Mouse (Mus musculus) heart, embryonic 16.5 days (tissue): ENCODE results near the gene Mgme1. TPM values are rescaled to one million over a fixed set of nuclear protein-coding genes. Genes with fewer than 3 reads are reported as not detected.

Experiments
- ATAC-seq: fragments of 200-750 bp; cut with Nextera tagmentation; replicated peaks from 2 replicates; pipeline ENCODE4 v1.8.0; 2017; ENCODE audit warnings: moderate number of reproducible peaks; ENCODE audit not compliant: insufficient read depth, low FRiP score; ENCODE audit errors: extremely low read depth
- H3K27ac ChIP-seq: fragments of 300-500 bp; sonication (generic); 2 replicates; pipeline ENCODE4 v1.5.1; 2014; ENCODE audit warnings: mild to moderate bottlenecking, low read length, control low read depth, moderate library complexity
- H3K27me3 ChIP-seq: fragments of 300-500 bp; sonication (generic); 2 replicates; pipeline ENCODE4 v1.6.1; 2014; ENCODE audit warnings: low read length, mixed read lengths; ENCODE audit not compliant: control insufficient read depth, insufficient read depth
- H3K36me3 ChIP-seq: fragments of 300-500 bp; sonication (generic); 2 replicates; pipeline ENCODE4 v1.6.1; 2014; ENCODE audit not compliant: control insufficient read depth, insufficient read depth
- H3K4me1 ChIP-seq: fragments of 300-500 bp; sonication (generic); 2 replicates; pipeline ENCODE4 v1.6.1; 2014; ENCODE audit warnings: low read length, mixed read lengths; ENCODE audit not compliant: control insufficient read depth, insufficient read depth
- H3K4me2 ChIP-seq: fragments of 300-500 bp; sonication (generic); 2 replicates; pipeline ENCODE4 v1.6.1; 2014; ENCODE audit warnings: low read depth, mild to moderate bottlenecking, control low read depth, low read length
- H3K4me3 ChIP-seq: fragments of 300-500 bp; sonication (generic); 2 replicates; pipeline ENCODE4 v1.5.1; 2014; ENCODE audit warnings: mild to moderate bottlenecking, control low read depth, low read length
- H3K9ac ChIP-seq: fragments of 300-500 bp; sonication (generic); 2 replicates; pipeline ENCODE4 v1.6.1; 2014; ENCODE audit warnings: low read length, control low read depth
- H3K9me3 ChIP-seq: fragments of 300-500 bp; sonication (generic); replicated peaks from 2 replicates; pipeline ENCODE4 v1.6.1; 2016; ENCODE audit warnings: low read length; ENCODE audit not compliant: control insufficient read depth
- WGBS: fragments of 180-500 bp; shearing (Covaris S2); extraction: QIAGEN DNeasy Blood & Tissue Kit; methylation state at CpG from one replicate; pipeline ENCODE4 v1.1.7; 2014; 5-methylcytosine and 5-hydroxymethylcytosine counted together
- polyA plus RNA-seq: library from polyadenylated mRNA; unstranded; fragments of >200 nt; fragmentation: Nextera tagmentation; extraction: Ambion mirVana; gene quantifications from 2 replicates; pipeline ENCODE4 v1.2.1, GENCODE M21; 2015

Gene Mgme1
- polyA plus RNA-seq, 1 experiment from 2014 or later = 28.0 TPM

DNA sequence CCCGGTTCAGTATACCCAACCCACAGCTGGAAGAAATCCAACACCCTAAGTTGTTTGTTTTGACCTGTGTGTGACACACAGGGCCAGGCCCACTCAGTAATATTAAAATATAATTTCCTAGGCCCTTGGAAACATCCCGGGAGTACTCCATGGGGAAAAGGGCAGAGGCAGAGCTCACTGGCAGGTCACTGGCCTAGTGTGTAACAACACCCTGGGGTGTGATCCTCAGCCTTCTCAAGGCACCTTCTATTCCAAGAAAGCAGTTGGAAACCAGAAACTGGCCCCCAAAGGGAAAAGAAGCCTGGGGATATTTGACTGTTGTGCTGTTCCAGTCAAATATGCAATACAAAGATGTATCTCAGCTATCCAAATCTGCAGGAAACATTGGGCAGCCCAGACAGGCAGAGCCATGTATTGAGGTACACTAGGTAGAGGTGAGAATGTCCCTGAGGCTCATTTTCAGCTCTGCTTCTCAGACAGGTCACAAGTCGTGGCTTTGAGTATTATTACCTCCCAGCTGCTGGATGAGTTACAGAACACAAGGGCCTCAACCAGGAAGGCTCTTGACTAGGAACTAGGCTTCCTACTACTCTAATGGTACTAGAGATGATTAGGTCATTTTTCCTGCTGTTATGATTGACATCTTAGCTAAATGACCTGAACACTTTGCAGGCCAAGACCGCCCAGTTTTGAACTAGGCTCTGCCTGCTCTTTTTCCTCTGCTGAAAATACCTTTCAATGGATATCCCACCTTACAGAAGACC is 21.7 kb upstream of the Mgme1 start:
- no peak overlapping the region for H3K27ac ChIP-seq
- H3K36me3 ChIP-seq = peaks cover 41% of the 10 kb centered on the region
- WGBS = 43% methylated on average over 4 of the region's 4 CpGs
- no peak overlapping the region for H3K9ac ChIP-seq
- no peak for ATAC-seq
- H3K27me3 ChIP-seq = no peaks in the 10 kb centered on the region
- H3K9me3 ChIP-seq = no peaks in the 10 kb centered on the region
- H3K4me2 ChIP-seq = no peak overlapping the region
- H3K4me3 ChIP-seq = no peak overlapping the region
- peaks cover 10% of the 10 kb centered on the region for H3K4me1 ChIP-seq

DNA sequence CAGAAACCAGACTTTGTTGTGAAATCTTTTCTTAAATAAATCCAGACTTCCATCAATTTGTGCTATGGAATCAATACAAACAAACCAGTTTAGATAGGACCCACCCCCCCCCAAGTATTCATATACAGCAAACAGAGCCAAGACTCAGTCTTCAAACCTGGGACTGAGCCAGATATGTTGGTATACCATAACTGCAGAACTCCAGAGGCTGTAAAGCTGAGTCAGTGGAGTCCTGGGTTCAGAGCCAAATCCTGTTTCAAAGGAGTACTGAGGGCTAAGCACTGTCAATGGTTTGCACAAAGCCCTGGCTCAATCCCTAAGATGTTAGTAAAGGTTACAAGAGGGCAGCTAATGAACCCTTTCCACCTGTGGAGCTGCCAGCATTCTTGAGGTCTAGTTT is 20.4 kb upstream of the Mgme1 start:
- Histone ChIP-seq H3K9ac (no peak overlapping the region), H3K4me3 (no peak overlapping the region), H3K4me1 (peaks cover 10% of the 10 kb centered on the region), H3K9me3 (no peaks in the 10 kb centered on the region), H3K27me3 (no peaks in the 10 kb centered on the region), H3K4me2 (no peak overlapping the region), H3K27ac (no peak overlapping the region), H3K36me3 (peaks cover 52% of the 10 kb centered on the region)
- no peak for ATAC-seq

DNA sequence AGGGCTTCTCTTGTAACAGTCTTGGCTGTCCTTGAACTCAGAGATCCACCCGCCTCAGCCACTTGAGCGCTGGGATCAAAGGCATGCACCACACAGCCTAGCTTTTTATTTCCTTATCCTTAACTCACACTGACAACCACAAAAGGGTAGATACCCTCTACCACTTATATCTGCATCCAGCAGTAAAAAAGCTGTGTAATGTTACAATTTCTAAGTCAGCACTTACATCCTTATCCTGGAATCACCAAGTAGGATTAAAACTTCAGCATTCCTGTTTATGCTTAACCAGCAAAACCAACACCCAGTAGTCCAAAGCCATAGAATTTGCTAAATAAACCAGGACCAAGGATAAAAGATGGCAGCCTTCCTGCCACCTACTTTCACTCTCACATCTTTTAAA is 7.6 kb upstream of the Mgme1 start:
- H3K9ac ChIP-seq = no peak overlapping the region
- H3K4me3 ChIP-seq = no peak overlapping the region
- peaks cover 28% of the 10 kb centered on the region for H3K36me3 ChIP-seq
- ATAC-seq = no peak
- WGBS = 88% methylated on average over 2 of the region's 2 CpGs
- H3K4me1 ChIP-seq = peaks cover 19% of the 10 kb centered on the region
- no peaks in the 10 kb centered on the region for H3K9me3 ChIP-seq
- no peaks in the 10 kb centered on the region for H3K27me3 ChIP-seq
- H3K27ac ChIP-seq = no peak overlapping the region
- H3K4me2 ChIP-seq = no peak overlapping the region

DNA sequence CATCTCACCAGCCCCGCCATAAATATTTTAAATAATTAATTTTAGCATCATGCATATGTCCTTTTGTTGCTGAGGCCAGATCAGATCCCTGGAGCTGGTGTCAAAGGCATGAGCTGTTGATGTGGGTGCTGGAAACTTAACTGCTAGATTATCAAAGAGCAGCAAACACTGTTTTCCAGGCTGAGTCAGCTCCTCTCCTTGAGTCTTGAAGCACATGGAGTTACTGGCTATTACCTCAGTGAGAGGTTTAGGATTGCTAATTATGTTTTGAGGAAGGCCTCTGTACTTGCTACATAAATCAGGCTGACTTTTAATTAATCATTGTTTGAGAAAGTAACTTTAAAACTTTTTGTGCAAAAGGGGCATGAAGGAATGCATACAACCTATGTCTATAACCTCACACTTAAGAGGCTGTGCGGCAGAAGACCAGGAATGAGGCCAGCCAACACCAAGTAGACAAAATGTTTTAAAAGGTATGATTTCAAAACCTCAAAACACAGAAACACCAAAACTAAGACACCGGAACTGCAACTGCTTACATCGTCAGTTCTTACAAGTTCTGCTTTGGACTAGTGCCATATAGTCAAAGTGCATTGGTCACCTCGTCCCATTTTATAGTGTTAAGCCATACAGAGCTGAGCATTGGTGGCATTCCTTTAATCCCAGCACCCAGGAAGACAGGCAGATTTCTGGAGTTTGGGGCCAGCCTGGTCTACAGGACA is 5.9 kb upstream of the Mgme1 start:
- 55% methylated on average over 5 of the region's 5 CpGs for WGBS
- H3K4me2 ChIP-seq = no peak overlapping the region
- H3K9me3 ChIP-seq = no peaks in the 10 kb centered on the region
- no peak overlapping the region for H3K9ac ChIP-seq
- H3K27ac ChIP-seq = no peak overlapping the region
- H3K36me3 ChIP-seq = peaks cover 11% of the 10 kb centered on the region
- ATAC-seq = no peak
- peaks cover 34% of the 10 kb centered on the region for H3K4me1 ChIP-seq
- no peak overlapping the region for H3K4me3 ChIP-seq
- H3K27me3 ChIP-seq = no peaks in the 10 kb centered on the region

DNA sequence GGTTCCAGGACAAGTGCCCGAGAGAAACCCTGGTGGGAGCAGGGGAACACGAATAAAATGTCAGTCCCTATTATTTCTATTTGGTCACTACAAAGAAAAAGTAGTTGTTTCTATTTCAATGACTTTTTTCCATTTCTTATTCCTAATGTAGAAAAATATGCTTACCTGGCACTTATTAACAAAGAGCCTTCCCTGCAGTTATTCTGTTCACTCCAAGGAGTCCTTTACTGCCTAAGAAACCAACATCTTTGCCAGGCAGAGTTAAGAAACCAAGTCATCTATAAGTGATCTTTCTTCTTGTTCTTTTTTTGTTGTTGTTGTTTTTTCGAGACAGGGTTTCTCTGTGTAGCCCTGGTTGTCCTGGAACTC is 5.4 kb upstream of the Mgme1 start:
- no peaks in the 10 kb centered on the region for H3K27me3 ChIP-seq
- H3K4me1 ChIP-seq = peaks cover 34% of the 10 kb centered on the region
- no peak overlapping the region for H3K4me2 ChIP-seq
- no peak for ATAC-seq
- H3K9me3 ChIP-seq = no peaks in the 10 kb centered on the region
- no peak overlapping the region for H3K9ac ChIP-seq
- H3K36me3 ChIP-seq = peaks cover 10% of the 10 kb centered on the region; the same call in 1 of the 2 replicates
- H3K4me3 ChIP-seq = no peak overlapping the region
- WGBS = 57% methylated on average over 3 of the region's 3 CpGs
- no peak overlapping the region for H3K27ac ChIP-seq

- H3K9me3 ChIP-seq = no peaks in the 10 kb centered on the region
- ATAC-seq = no peak
- H3K4me1 ChIP-seq = peaks cover 34% of the 10 kb centered on the region
- no peaks in the 10 kb centered on the region for H3K27me3 ChIP-seq
- H3K9ac ChIP-seq = no peak overlapping the region
- H3K27ac ChIP-seq = no peak overlapping the region
- 42% methylated on average over 4 of the region's 4 CpGs for WGBS
- H3K4me3 ChIP-seq = no peak overlapping the region
- H3K4me2 ChIP-seq = no peak overlapping the region
- H3K36me3 ChIP-seq = 0 out of 2 replicates have a peak, but pooled peaks cover 5% of the 10 kb centered on the region
Observed at GRCm38 (mm10) chr2:144265916-144266683, 4.4 kb upstream of the Mgme1 start.

- no peak for ATAC-seq
- H3K9me3 ChIP-seq = no peaks in the 10 kb centered on the region
- H3K36me3 ChIP-seq = 0 out of 2 replicates have a peak, but pooled peaks cover 3% of the 10 kb centered on the region
- peaks cover 38% of the 10 kb centered on the region for H3K4me1 ChIP-seq
- H3K27me3 ChIP-seq = no peaks in the 10 kb centered on the region
- no peak overlapping the region; the same call in 1 of the 2 replicates for H3K9ac ChIP-seq
- WGBS = 46% methylated on average over 5 of the region's 5 CpGs
- peak overlapping the region; percentile 46 for H3K4me2 ChIP-seq
- no peak overlapping the region; the same call in 1 of the 2 replicates for H3K4me3 ChIP-seq
- no peak overlapping the region for H3K27ac ChIP-seq
Observed at GRCm38 (mm10) chr2:144267004-144267730, 3.3 kb upstream of the Mgme1 start.

- H3K27me3 ChIP-seq = no peaks in the 10 kb centered on the region
- no peak for ATAC-seq
- 14% methylated on average over 1 of the region's 1 CpGs for WGBS
- H3K9ac ChIP-seq = peak overlapping the region; percentile 83; the same call in 1 of the 2 replicates
- peaks cover 34% of the 10 kb centered on the region for H3K4me1 ChIP-seq
- H3K36me3 ChIP-seq = 0 out of 2 replicates have a peak, but pooled peaks cover 3% of the 10 kb centered on the region
- no peak overlapping the region for H3K4me3 ChIP-seq
- H3K4me2 ChIP-seq = peak overlapping the region; percentile 79
- H3K9me3 ChIP-seq = no peaks in the 10 kb centered on the region
- H3K27ac ChIP-seq = no peak overlapping the region
Observed at GRCm38 (mm10) chr2:144267731-144268015, 2.8 kb upstream of the Mgme1 start.
